Mouse (Mus musculus) liver, adult 2 months (tissue): ENCODE data around the gene March8.

Source experiments
- CTCF ChIP-seq: fragments of 200-500 bp; IDR thresholded peaks from 2 replicates; pipeline ENCODE4 v1.5.1; 2011; ENCODE audit warnings: low read depth, low read length, control low read depth
- POLR2A ChIP-seq: fragments of 200-500 bp; IDR thresholded peaks from 2 replicates; pipeline ENCODE4 v1.6.1; 2011; ENCODE audit warnings: low read length, control low read depth; ENCODE audit not compliant: insufficient read depth; ENCODE audit errors: extremely low read depth

- TF ChIP-seq POLR2A: no peak
- no peak for TF ChIP-seq CTCF
Observed at GRCm38 (mm10) chr6:116418487-116418886, 80.7 kb downstream of the March8 start.
